Mouse (Mus musculus): ENCODE measurements at regions not wholly inside any gene's neighbourhood (a gene's known extent, or its start where the extent isn't known, plus 50 kb on each side); places are given as distances from the start of the nearest gene placed in this dataset.

DNA sequence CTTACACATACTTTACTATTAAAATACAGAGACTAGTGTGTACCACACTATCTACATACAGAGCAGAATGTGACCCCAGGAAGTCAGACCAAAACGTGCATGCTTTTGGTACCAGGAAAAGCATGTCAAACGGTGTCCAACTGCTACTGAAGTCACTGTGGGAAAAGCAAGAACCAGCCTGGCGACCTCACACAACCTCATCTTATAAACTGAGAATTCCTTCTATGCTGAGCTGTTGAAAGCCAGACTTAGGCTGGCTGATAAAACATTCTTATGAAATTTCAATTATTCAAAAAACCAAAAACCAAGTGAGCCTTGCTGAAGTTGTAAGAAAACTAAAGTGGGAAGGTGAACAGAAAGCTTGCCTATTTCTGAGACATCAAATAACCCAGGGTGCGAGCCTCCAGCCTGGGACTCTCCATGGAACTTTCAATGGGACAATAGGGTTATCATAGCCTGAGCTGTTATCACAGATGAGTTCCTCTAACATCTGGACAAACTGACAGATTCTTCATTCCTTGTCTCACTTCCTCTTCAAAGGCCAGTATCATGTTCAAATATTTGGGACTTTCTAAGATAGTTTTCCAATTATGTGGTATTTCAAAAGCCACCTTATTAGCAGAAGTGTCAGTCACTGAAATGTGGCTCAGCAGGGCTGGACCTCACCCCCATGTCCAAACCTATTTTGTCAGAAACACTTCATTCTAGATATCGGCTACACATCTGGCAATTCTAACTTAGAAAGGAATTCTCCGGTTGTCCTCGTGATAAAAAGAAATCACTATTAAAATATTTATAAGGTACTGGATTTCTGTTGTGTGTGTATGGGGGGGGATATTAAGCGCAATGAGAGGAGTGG, 155.7 kb downstream of the Sox4 start:
- TF ChIP-seq TAL1 (IDR thresholded peaks at IDR 0.05; ENCODE audit: low read length) = no peak
- no peak for TF ChIP-seq GATA1 (IDR thresholded peaks at IDR 0.05; ENCODE audit: low read length)

All from erythroblast, embryonic 14.5 days (primary cell).